In the genomic region with DNA sequence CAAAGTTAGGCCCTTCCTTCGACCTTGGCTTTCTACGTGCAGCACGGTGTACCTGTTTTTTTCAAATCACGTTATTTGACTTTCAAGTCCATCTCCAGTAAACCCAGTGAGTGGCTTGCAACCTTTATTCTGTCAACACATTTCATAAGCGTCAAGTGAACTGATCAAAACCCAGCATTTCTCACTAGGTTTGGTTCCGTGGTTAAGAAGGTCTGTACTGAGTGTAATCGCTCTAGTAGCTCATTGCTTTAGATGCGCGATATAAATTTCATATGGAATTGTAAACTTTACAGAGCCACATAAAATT, we compare ENCODE assay signal across 9 mouse cellular contexts. TPM values are rescaled to one million over a fixed set of nuclear protein-coding genes. Genes with fewer than 3 reads are reported as not detected.
A peak's percentile ranks its signal among the peaks of the same experiment; 100 is the strongest.
DNase-seq lines count a peak whose midpoint lies in the region; ATAC-seq lines count a peak whose summit lies in the region.
"Had no signal": no experiment of that assay in that cellular context is flagged by ENCODE, and none has a peak within 500 bp of the region (broad histone marks: within the 10 kb centered on the region; RNA-seq: fewer than 3 reads in every experiment).

No protein-coding gene starts in this region.

- H3K36me3 ChIP-seq in heart, embryonic 16.5 days (ENCODE audit: control insufficient read depth, insufficient read depth): peaks cover 17% of the 10 kb centered on the region
- no peaks in the 10 kb centered on the region for H3K36me3 ChIP-seq in hindbrain, embryonic 11.5 days (ENCODE audit: control insufficient read depth, insufficient read depth, low read length)
- peaks cover 32% of the 10 kb centered on the region for H3K36me3 ChIP-seq in midbrain, embryonic 12.5 days

- H3K9ac ChIP-seq in heart, embryonic 16.5 days (ENCODE audit: low read length): peak overlapping the region; percentile 94
- H3K9ac ChIP-seq in hindbrain, embryonic 11.5 days (ENCODE audit: low read depth, low read length): peak overlapping the region; percentile 86
- peak overlapping the region; percentile 71 for H3K9ac ChIP-seq in midbrain, embryonic 12.5 days (replicated peaks)

- H3K9me3 ChIP-seq in heart, embryonic 16.5 days (replicated peaks; ENCODE audit: control insufficient read depth, low read length): no peaks in the 10 kb centered on the region
- H3K9me3 ChIP-seq in hindbrain, embryonic 11.5 days (ENCODE audit: control insufficient read depth, low read length): no peaks in the 10 kb centered on the region
- no peaks in the 10 kb centered on the region for H3K9me3 ChIP-seq in midbrain, embryonic 12.5 days

- peaks cover 14% of the 10 kb centered on the region for H3K4me1 ChIP-seq in heart, embryonic 16.5 days (ENCODE audit: control insufficient read depth, insufficient read depth, low read length)
- H3K4me1 ChIP-seq in hindbrain, embryonic 11.5 days (replicated peaks; ENCODE audit: control insufficient read depth, insufficient read depth, low read length): peaks cover 3% of the 10 kb centered on the region
- H3K4me1 ChIP-seq in midbrain, embryonic 12.5 days: peaks cover 18% of the 10 kb centered on the region

- WGBS in heart, embryonic 16.5 days: 3% methylated on average over 9 of the region's 9 CpGs
- 5% methylated on average over 9 of the region's 9 CpGs for WGBS in hindbrain, embryonic 11.5 days
- 2% methylated on average over 9 of the region's 9 CpGs for WGBS in midbrain, embryonic 12.5 days

- no peak for ATAC-seq in heart, embryonic 16.5 days (replicated peaks; ENCODE audit: extremely low read depth, insufficient read depth, low FRiP score)
- no peak for ATAC-seq in hindbrain, embryonic 11.5 days (ENCODE audit: low FRiP score)
- no peak for ATAC-seq in midbrain, embryonic 12.5 days (ENCODE audit: low FRiP score, low read depth)

- peak overlapping the region; percentile 91 for H3K27ac ChIP-seq in heart, embryonic 16.5 days (ENCODE audit: low read length)
- peak overlapping the region; percentile 78; the same call in 1 of the 2 replicates for H3K27ac ChIP-seq in hindbrain, embryonic 11.5 days (ENCODE audit: low read depth, low read length)
- peak overlapping the region; percentile 66 for H3K27ac ChIP-seq in midbrain, embryonic 12.5 days (replicated peaks)

- DNase-seq in heart, postnatal 10 days: no peak
- DNase-seq in MEL-GATA-1-ER (ENCODE audit: extremely low read depth, low read depth): peak; percentile 27
- no peak for DNase-seq in hindbrain, embryonic 11.5 days (ENCODE audit: low spot score)
- DNase-seq in right cerebral cortex, postnatal 4 days: no peak
- DNase-seq in left cerebral cortex, postnatal 4 days: no peak
- DNase-seq in layer of hippocampus, postnatal 36 days: no peak

- peak overlapping the region; percentile 79 for H3K4me2 ChIP-seq in heart, embryonic 16.5 days (ENCODE audit: low read depth, low read length)
- peak overlapping the region; percentile 57 for H3K4me2 ChIP-seq in hindbrain, embryonic 11.5 days (replicated peaks; ENCODE audit: low read depth, low read length)
- peak overlapping the region; percentile 81 for H3K4me2 ChIP-seq in midbrain, embryonic 12.5 days (replicated peaks)

- peak overlapping the region; percentile 87 for H3K4me3 ChIP-seq in heart, embryonic 16.5 days (ENCODE audit: low read length)
- peak overlapping the region; percentile 88 for H3K4me3 ChIP-seq in hindbrain, embryonic 11.5 days (ENCODE audit: low read depth, low read length)
- H3K4me3 ChIP-seq in midbrain, embryonic 12.5 days: peak overlapping the region; percentile 73

- intact Hi-C loops in heart, postnatal 10 days (cut with DNase I): loop anchor here (2.0 to 5.0 kb wide), 2 partner anchors 45 to 634 kb away; partner anchors contain the start of genes Metap1 and Rap1gds1
- intact Hi-C loops in left cerebral cortex, postnatal 4 days (cut with DNase I): no loop called here

- H3K27me3 ChIP-seq in heart, embryonic 16.5 days (ENCODE audit: control insufficient read depth, insufficient read depth, low read length): no peaks in the 10 kb centered on the region
- no peaks in the 10 kb centered on the region for H3K27me3 ChIP-seq in hindbrain, embryonic 11.5 days (ENCODE audit: control insufficient read depth, insufficient read depth, low read length)
- H3K27me3 ChIP-seq in midbrain, embryonic 12.5 days: no peaks in the 10 kb centered on the region; the same call in 1 of the 2 replicates

RNA-seq across cellular contexts. Expression of gene Adh5, which starts 0.5 kb away (rescaled TPM):
- polyA plus RNA-seq in heart, embryonic 16.5 days (2015; fragmentation: Nextera tagmentation; extraction: Ambion mirVana): 172 and 191 TPM in 2 replicates
- total RNA-seq in heart, postnatal 10 days (2021): 100 to 1,000 TPM; 106 to 112 TPM
- polyA plus RNA-seq in hindbrain, embryonic 11.5 days (2014; fragmentation: Nextera tagmentation; extraction: Ambion mirVana): 270 and 272 TPM in 2 replicates
- 244 and 245 TPM in 2 replicates for polyA plus RNA-seq in midbrain, embryonic 12.5 days (2016; fragmentation: Nextera tagmentation; extraction: Ambion mirVana)
- total RNA-seq in left cerebral cortex, postnatal 4 days (2021): 100 to 1,000 TPM; 120 to 122 TPM
- 10 to 100 TPM; 65.7 to 69.8 TPM for total RNA-seq in layer of hippocampus, postnatal 36 days (2021)

RNA-seq across cellular contexts. Expression of gene Adh4, which starts 28.2 kb away (rescaled TPM):
- polyA plus RNA-seq in heart, embryonic 16.5 days (2015; fragmentation: Nextera tagmentation; extraction: Ambion mirVana): not detected in 2 replicates
- total RNA-seq in heart, postnatal 10 days (2021): not detected
- 0.11 TPM in 1 of 2 replicates, not detected in the other for polyA plus RNA-seq in hindbrain, embryonic 11.5 days (2014; fragmentation: Nextera tagmentation; extraction: Ambion mirVana)
- polyA plus RNA-seq in midbrain, embryonic 12.5 days (2016; fragmentation: Nextera tagmentation; extraction: Ambion mirVana): not detected in 2 replicates
- not detected for total RNA-seq in left cerebral cortex, postnatal 4 days (2021)
- not detected for total RNA-seq in layer of hippocampus, postnatal 36 days (2021)
- polyA plus RNA-seq: frontal cortex, adult 2 months had no signal

RNA-seq across cellular contexts. Expression of gene Metap1, which starts 45.9 kb away (rescaled TPM):
- 35.6 and 41.4 TPM in 2 replicates for polyA plus RNA-seq in heart, embryonic 16.5 days (2015; fragmentation: Nextera tagmentation; extraction: Ambion mirVana)
- 10 to 100 TPM; 45.3 to 45.5 TPM for total RNA-seq in heart, postnatal 10 days (2021)
- polyA plus RNA-seq in hindbrain, embryonic 11.5 days (2014; fragmentation: Nextera tagmentation; extraction: Ambion mirVana): 60.3 and 64.6 TPM in 2 replicates
- polyA plus RNA-seq in midbrain, embryonic 12.5 days (2016; fragmentation: Nextera tagmentation; extraction: Ambion mirVana): 42.8 and 44.2 TPM in 2 replicates
- total RNA-seq in left cerebral cortex, postnatal 4 days (2021): 10 to 100 TPM; 62.7 to 64.6 TPM
- total RNA-seq in layer of hippocampus, postnatal 36 days (2021): 10 to 100 TPM; 45.6 to 50.6 TPM
